ENCODE assay signal across 15 mouse cellular contexts in the genomic region with DNA sequence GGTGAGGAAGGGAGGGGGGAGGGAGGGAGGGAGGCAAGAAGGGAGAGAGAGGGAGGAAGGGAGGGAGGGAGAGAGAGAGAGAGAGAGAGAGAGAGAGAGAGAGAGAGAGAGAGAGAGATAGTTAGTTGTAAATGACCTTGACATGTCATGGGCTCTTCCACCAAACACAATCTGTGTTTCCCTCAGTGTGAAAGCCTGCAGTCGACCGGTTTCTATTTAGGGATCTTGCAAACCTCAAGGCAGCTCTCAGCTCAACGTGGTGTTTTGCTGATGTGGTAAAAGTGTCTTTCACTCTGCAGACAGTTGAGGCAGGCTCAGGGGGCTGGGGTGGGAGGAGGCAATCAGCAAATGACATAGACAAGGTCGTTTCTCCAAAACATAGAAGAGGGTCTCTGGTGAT. TPM values are rescaled to one million over a fixed set of nuclear protein-coding genes. Genes with fewer than 3 reads are reported as not detected.
"Had no signal": no experiment of that assay in that cellular context is flagged by ENCODE, and none has a peak within 500 bp of the region (broad histone marks: within the 10 kb centered on the region; RNA-seq: fewer than 3 reads in every experiment).

No protein-coding gene starts in this region.

- H3K9me3 ChIP-seq: limb, embryonic 13.5 days; midbrain, embryonic 13.5 days; stomach, embryonic 15.5 days had no signal

- H3K4me1 ChIP-seq: limb, embryonic 13.5 days; stomach, embryonic 15.5 days had no signal

- H3K9ac ChIP-seq: limb, embryonic 13.5 days; liver, embryonic 14.5 days; midbrain, embryonic 13.5 days; stomach, embryonic 15.5 days had no signal

- H3K4me3 ChIP-seq: limb, embryonic 13.5 days; midbrain, embryonic 13.5 days; stomach, embryonic 15.5 days had no signal

- H3K4me2 ChIP-seq: limb, embryonic 13.5 days; midbrain, embryonic 13.5 days; stomach, embryonic 15.5 days had no signal

- H3K27ac ChIP-seq: kidney, postnatal 0 days; limb, embryonic 13.5 days; liver, embryonic 14.5 days; midbrain, embryonic 13.5 days; stomach, embryonic 15.5 days had no signal

- ATAC-seq: midbrain, embryonic 13.5 days had no signal

- H3K36me3 ChIP-seq: limb, embryonic 13.5 days; midbrain, embryonic 13.5 days; stomach, embryonic 15.5 days had no signal

- DNase-seq: left cerebral cortex, postnatal 4 days; lung, adult 18-20 months; right cerebral cortex, postnatal 14 days; thymus, postnatal 4 days had no signal

- H3K27me3 ChIP-seq: limb, embryonic 13.5 days; midbrain, embryonic 13.5 days; stomach, embryonic 15.5 days had no signal

RNA-seq across cellular contexts. Expression of a gene that starts 37.1 kb away (rescaled TPM):
- total RNA-seq: layer of hippocampus, adult 18-20 months; left cerebral cortex, adult 18-20 months; left cerebral cortex, postnatal 10 days; left cerebral cortex, postnatal 4 days; liver, adult 2 months; midbrain, postnatal 0 days had no signal
- polyA plus RNA-seq: limb, embryonic 13.5 days; liver, adult 2 months; midbrain, embryonic 13.5 days; midbrain, postnatal 0 days; testis, adult 2 months had no signal
